Mouse (Mus musculus): ENCODE data around the gene Gm15140.
"Not testable (repeated sequence)": the region's sequence is repeated elsewhere in the genome, so short reads cannot be mapped to it uniquely, and the experiment has no call there.

Gm15140 gene

GRCm38 (mm10) chrX:154120585-154120984, at the start of gene Gm15140:
TSS of gene Gm15140 (minus strand) at chrX:154120685.
- not testable (repeated sequence) for H3K4me1 ChIP-seq (replicated peaks; ENCODE audit: low read depth, low read length); H3K27me3 ChIP-seq (ENCODE audit: insufficient read depth, low read length); H3K36me3 ChIP-seq (ENCODE audit: insufficient read depth, low read length); H3K4me3 ChIP-seq (replicated peaks; ENCODE audit: low read length); H3K9me3 ChIP-seq (ENCODE audit: low read length)

Measured in E14TG2a.4 (cell line).